Mouse (Mus musculus) midbrain, embryonic 12.5 days (tissue): ENCODE data around the gene Nfix. TPM values are rescaled to one million over a fixed set of nuclear protein-coding genes. Genes with fewer than 3 reads are reported as not detected.
A peak's percentile ranks its signal among the peaks of the same experiment; 100 is the strongest.

Source experiments
- ATAC-seq: fragments of 200-750 bp; cut with Nextera tagmentation; 2 replicates; pipeline ENCODE4 v1.8.0; 2017; ENCODE audit warnings: low read depth, moderate TSS enrichment, moderate library complexity; ENCODE audit not compliant: low FRiP score
- H3K27ac ChIP-seq: fragments of 300-500 bp; sonication (generic); replicated peaks from 2 replicates; pipeline ENCODE4 v1.5.1; 2016; ENCODE audit warnings: mild to moderate bottlenecking
- H3K27me3 ChIP-seq: fragments of 300-500 bp; sonication (generic); 2 replicates; pipeline ENCODE4 v1.6.1; 2016; ENCODE audit warnings: mild to moderate bottlenecking
- H3K36me3 ChIP-seq: fragments of 300-500 bp; sonication (generic); 2 replicates; pipeline ENCODE4 v1.6.1; 2016
- H3K4me1 ChIP-seq: fragments of 300-500 bp; sonication (generic); 2 replicates; pipeline ENCODE4 v1.6.1; 2016
- H3K4me2 ChIP-seq: fragments of 300-500 bp; sonication (generic); replicated peaks from 2 replicates; pipeline ENCODE4 v1.6.1; 2016; ENCODE audit warnings: mild to moderate bottlenecking, moderate library complexity
- H3K4me3 ChIP-seq: fragments of 300-500 bp; sonication (generic); 2 replicates; pipeline ENCODE4 v1.5.1; 2016; ENCODE audit warnings: mild to moderate bottlenecking
- H3K9ac ChIP-seq: fragments of 300-500 bp; sonication (generic); replicated peaks from 2 replicates; pipeline ENCODE4 v1.6.1; 2016; ENCODE audit warnings: mild to moderate bottlenecking, moderate library complexity
- H3K9me3 ChIP-seq: fragments of 300-500 bp; sonication (generic); 2 replicates; pipeline ENCODE4 v1.6.1; 2016; ENCODE audit warnings: mild to moderate bottlenecking
- WGBS: fragments of 180-500 bp; shearing (Covaris S2); methylation state at CpG from one replicate; pipeline ENCODE4 v1.1.7; 2016; 5-methylcytosine and 5-hydroxymethylcytosine counted together
- polyA plus RNA-seq: library from polyadenylated mRNA; unstranded; fragments of >200 nt; fragmentation: Nextera tagmentation; extraction: Ambion mirVana; gene quantifications from 2 replicates; pipeline ENCODE4 v1.2.1, GENCODE M21; 2016

Nfix gene
- polyA plus RNA-seq, 1 experiment from 2014 or later: 6.6 TPM

GRCm38 (mm10) chr8:84657680-84658079 lies 142.5 kb downstream of the Nfix start:
- WGBS: 46% methylated on average over 4 of the region's 4 CpGs
- H3K36me3 ChIP-seq: no peaks in the 10 kb centered on the region
- H3K4me3 ChIP-seq: no peak overlapping the region
- no peak overlapping the region for H3K9ac ChIP-seq
- no peak overlapping the region for H3K4me2 ChIP-seq
- H3K27me3 ChIP-seq: peaks cover 6% of the 10 kb centered on the region; the same call in 1 of the 2 replicates
- no peaks in the 10 kb centered on the region for H3K9me3 ChIP-seq
- no peak for ATAC-seq
- H3K27ac ChIP-seq: no peak overlapping the region
- peaks cover 60% of the 10 kb centered on the region for H3K4me1 ChIP-seq

- H3K27ac ChIP-seq: no peak overlapping the region
- H3K9me3 ChIP-seq: no peaks in the 10 kb centered on the region
- peaks cover 60% of the 10 kb centered on the region for H3K4me1 ChIP-seq
- H3K9ac ChIP-seq: no peak overlapping the region
- peak overlapping the region; percentile 54; the same call in 1 of the 2 replicates for H3K4me2 ChIP-seq
- no peak overlapping the region for H3K4me3 ChIP-seq
- H3K27me3 ChIP-seq: peaks cover 6% of the 10 kb centered on the region; the same call in 1 of the 2 replicates
- H3K36me3 ChIP-seq: no peaks in the 10 kb centered on the region
- ATAC-seq: no peak
Observed at GRCm38 (mm10) chr8:84657203-84657602, 142.9 kb downstream of the Nfix start.

GRCm38 (mm10) chr8:84656641-84657126 lies 143.5 kb downstream of the Nfix start:
- 3% methylated on average over 23 of the region's 23 CpGs for WGBS
- Histone ChIP-seq H3K4me2 (peak overlapping the region; percentile 54), H3K27ac (peak overlapping the region; percentile 82), H3K36me3 (no peaks in the 10 kb centered on the region), H3K9ac (peak overlapping the region; percentile 53; the same call in 1 of the 2 replicates), H3K4me3 (peak overlapping the region; percentile 34), H3K27me3 (peaks cover 6% of the 10 kb centered on the region; the same call in 1 of the 2 replicates), H3K9me3 (no peaks in the 10 kb centered on the region), H3K4me1 (peaks cover 54% of the 10 kb centered on the region)
- 0 out of 2 replicates have a peak, but pooled peaks have one; percentile 13 for ATAC-seq

- Histone ChIP-seq H3K9ac (peak overlapping the region; percentile 53), H3K4me2 (peak overlapping the region; percentile 54), H3K9me3 (no peaks in the 10 kb centered on the region), H3K4me1 (peaks cover 49% of the 10 kb centered on the region), H3K27ac (peak overlapping the region; percentile 82), H3K4me3 (peak overlapping the region; percentile 34), H3K27me3 (peaks cover 6% of the 10 kb centered on the region; the same call in 1 of the 2 replicates), H3K36me3 (no peaks in the 10 kb centered on the region)
- WGBS: 2% methylated on average over 10 of the region's 10 CpGs
- peak; percentile 46; the same call in 1 of the 2 replicates for ATAC-seq
Observed at GRCm38 (mm10) chr8:84656191-84656525, 144.0 kb downstream of the Nfix start.

- peak overlapping the region; percentile 34 for H3K4me3 ChIP-seq
- no peaks in the 10 kb centered on the region for H3K9me3 ChIP-seq
- H3K36me3 ChIP-seq: no peaks in the 10 kb centered on the region
- peak overlapping the region; percentile 82 for H3K27ac ChIP-seq
- H3K27me3 ChIP-seq: peaks cover 6% of the 10 kb centered on the region; the same call in 1 of the 2 replicates
- peak overlapping the region; percentile 54 for H3K4me2 ChIP-seq
- H3K9ac ChIP-seq: peak overlapping the region; percentile 53
- ATAC-seq: peak; percentile 79
- H3K4me1 ChIP-seq: peaks cover 46% of the 10 kb centered on the region
- under 1% methylated on average over 15 of the region's 15 CpGs for WGBS
Observed at GRCm38 (mm10) chr8:84655336-84656190, 144.6 kb downstream of the Nfix start.

GRCm38 (mm10) chr8:84654597-84654996 lies 145.5 kb downstream of the Nfix start:
- H3K36me3 ChIP-seq: no peaks in the 10 kb centered on the region
- H3K9me3 ChIP-seq: no peaks in the 10 kb centered on the region
- peaks cover 39% of the 10 kb centered on the region for H3K4me1 ChIP-seq
- peaks cover 6% of the 10 kb centered on the region; the same call in 1 of the 2 replicates for H3K27me3 ChIP-seq
- WGBS: 33% methylated on average over 4 of the region's 4 CpGs
- peak overlapping the region; percentile 82 for H3K27ac ChIP-seq
- no peak overlapping the region for H3K9ac ChIP-seq
- no peak for ATAC-seq
- H3K4me3 ChIP-seq: no peak overlapping the region
- H3K4me2 ChIP-seq: no peak overlapping the region

GRCm38 (mm10) chr8:84653092-84653631 lies 147.0 kb downstream of the Nfix start:
- Histone ChIP-seq H3K9ac (no peak overlapping the region), H3K27ac (no peak overlapping the region), H3K9me3 (no peaks in the 10 kb centered on the region), H3K4me2 (no peak overlapping the region), H3K27me3 (peaks cover 6% of the 10 kb centered on the region; the same call in 1 of the 2 replicates), H3K36me3 (no peaks in the 10 kb centered on the region), H3K4me1 (peaks cover 37% of the 10 kb centered on the region), H3K4me3 (no peak overlapping the region)
- no peak for ATAC-seq
- 71% methylated on average over 9 of the region's 9 CpGs for WGBS

GRCm38 (mm10) chr8:84650213-84650612 lies 149.9 kb downstream of the Nfix start:
- 46% methylated on average over 3 of the region's 3 CpGs for WGBS
- no peak overlapping the region for H3K4me3 ChIP-seq
- no peaks in the 10 kb centered on the region for H3K27me3 ChIP-seq
- H3K9me3 ChIP-seq: no peaks in the 10 kb centered on the region
- H3K4me1 ChIP-seq: peaks cover 21% of the 10 kb centered on the region
- no peak overlapping the region for H3K4me2 ChIP-seq
- no peaks in the 10 kb centered on the region for H3K36me3 ChIP-seq
- 0 out of 2 replicates have a peak overlapping the region, but pooled peaks have one; percentile 25 for H3K27ac ChIP-seq
- ATAC-seq: no peak
- no peak overlapping the region for H3K9ac ChIP-seq

Other genes with a start within 250 kb of the Nfix start
- gene Ier2, start 137.5 kb downstream of the Nfix start, polyA plus RNA-seq: 47.1 and 47.4 TPM in 2 replicates
- 53.6 and 58.8 TPM in 2 replicates for gene Trmt1, start 114.0 kb downstream of the Nfix start, polyA plus RNA-seq
- gene Nacc1, start 112.5 kb downstream of the Nfix start, polyA plus RNA-seq: 20.8 and 25.0 TPM in 2 replicates
- 3.5 and 5.6 TPM in 2 replicates for gene Lyl1, start 98.9 kb downstream of the Nfix start, polyA plus RNA-seq
- 2.0 and 2.4 TPM in 2 replicates for gene G430095P16Rik, start 77.3 kb downstream of the Nfix start, polyA plus RNA-seq
- 5.0 and 6.1 TPM in 2 replicates for gene Dand5, start 22.5 kb upstream of the Nfix start, polyA plus RNA-seq
- gene Gadd45gip1, start 31.2 kb upstream of the Nfix start, polyA plus RNA-seq: 36.1 and 36.6 TPM in 2 replicates
- gene Rad23a, start 40.3 kb upstream of the Nfix start, polyA plus RNA-seq: 104 and 110 TPM in 2 replicates
- gene Calr, start 46.6 kb upstream of the Nfix start, polyA plus RNA-seq: 640 and 681 TPM in 2 replicates
- gene Farsa, start 56.6 kb upstream of the Nfix start, polyA plus RNA-seq: 105 and 113 TPM in 2 replicates
- 42.1 and 44.9 TPM in 2 replicates for gene Syce2, start 71.8 kb upstream of the Nfix start, polyA plus RNA-seq
- gene Gcdh, start 93.6 kb upstream of the Nfix start, polyA plus RNA-seq: 33.1 and 33.9 TPM in 2 replicates
- 4.3 and 4.5 TPM in 2 replicates for gene Klf1, start 101.6 kb upstream of the Nfix start, polyA plus RNA-seq
- gene Dnase2a, start 108.2 kb upstream of the Nfix start, polyA plus RNA-seq: 8.9 and 9.4 TPM in 2 replicates
- 29.3 and 34.3 TPM in 2 replicates for gene Mast1, start 137.0 kb upstream of the Nfix start, polyA plus RNA-seq
- gene Rtbdn, start 146.6 kb upstream of the Nfix start, polyA plus RNA-seq: 1.3 and 1.7 TPM in 2 replicates
- gene Gm49661, start 169.1 kb upstream of the Nfix start, polyA plus RNA-seq: not detected in 2 replicates
- 1,292 and 1,309 TPM in 2 replicates for gene Prdx2, start 169.2 kb upstream of the Nfix start, polyA plus RNA-seq
- gene Rnaseh2a, start 169.4 kb upstream of the Nfix start, polyA plus RNA-seq: 91.9 and 98.7 TPM in 2 replicates
- gene Junb, start 178.4 kb upstream of the Nfix start, polyA plus RNA-seq: 6.0 and 6.5 TPM in 2 replicates
- 17.7 and 18.7 TPM in 2 replicates for gene Hook2, start 190.3 kb upstream of the Nfix start, polyA plus RNA-seq
- gene Best2, start 214.2 kb upstream of the Nfix start, polyA plus RNA-seq: not detected in 2 replicates
- 137 and 146 TPM in 2 replicates for gene Asna1, start 224.9 kb upstream of the Nfix start, polyA plus RNA-seq
- gene Trir, start 226.5 kb upstream of the Nfix start, polyA plus RNA-seq: 164 and 178 TPM in 2 replicates
- 42.0 and 45.4 TPM in 2 replicates for gene Tnpo2, start 236.6 kb upstream of the Nfix start, polyA plus RNA-seq